Mouse (Mus musculus): ENCODE measurements at regions not wholly inside any gene's neighbourhood (a gene's known extent, or its start where the extent isn't known, plus 50 kb on each side); places are given as distances from the start of the nearest gene placed in this dataset.
A peak's percentile ranks its signal among the peaks of the same experiment; 100 is the strongest.

DNA sequence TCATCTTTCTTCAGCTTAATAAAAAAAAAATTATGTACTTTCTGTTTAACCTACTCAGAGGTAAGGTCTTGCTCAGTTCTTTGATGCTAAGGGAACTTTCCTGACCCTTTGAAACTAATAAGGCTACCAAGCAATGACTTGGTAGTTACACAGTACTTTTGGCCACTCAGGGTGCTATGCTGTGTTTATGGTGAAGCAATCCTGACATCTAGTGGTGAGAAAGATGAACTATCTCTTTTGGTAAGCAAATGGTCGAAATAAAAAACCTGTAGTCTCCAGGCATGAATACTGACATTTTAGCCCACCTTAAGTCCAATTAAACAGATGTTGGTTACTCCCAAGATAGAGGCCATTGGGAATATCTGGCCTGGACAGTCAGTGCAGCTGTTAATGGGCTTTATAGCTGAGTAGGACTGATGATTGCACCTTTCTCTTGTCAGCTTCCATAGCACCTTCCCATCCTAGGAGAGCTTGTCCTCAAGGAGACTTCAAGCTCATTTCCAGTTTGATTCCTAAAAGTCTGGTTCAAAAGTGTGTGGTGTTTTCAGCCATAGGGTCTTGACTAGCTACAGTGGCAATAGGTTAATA, 88.0 kb upstream of the Gm527 start:
- Histone ChIP-seq H3K27me3 (ENCODE audit: insufficient read depth, low read length) (no peaks in the 10 kb centered on the region), H3K4me1 (ENCODE audit: insufficient read depth, low read depth, low read length) (no peaks in the 10 kb centered on the region), H3K9me3 (replicated peaks) (no peaks in the 10 kb centered on the region), H3K4me3 (ENCODE audit: low read depth, low read length) (no peak overlapping the region), H3K36me3 (replicated peaks) (no peaks in the 10 kb centered on the region)
- peak; percentile 55 for TF ChIP-seq CTCF (IDR thresholded peaks at IDR 0.05; ENCODE audit: low read depth, low read length)
- TF ChIP-seq TAL1 (conservative IDR thresholded peaks at IDR 0.05; ENCODE audit: low read depth, low read length), result no peak
- ATAC-seq (ENCODE audit: extremely low read depth, insufficient number of reproducible peaks, low FRiP score, poor library complexity, severe bottlenecking), result peak; percentile 78
- DNase-seq (ENCODE audit: low spot score), result peak; percentile 20

DNA sequence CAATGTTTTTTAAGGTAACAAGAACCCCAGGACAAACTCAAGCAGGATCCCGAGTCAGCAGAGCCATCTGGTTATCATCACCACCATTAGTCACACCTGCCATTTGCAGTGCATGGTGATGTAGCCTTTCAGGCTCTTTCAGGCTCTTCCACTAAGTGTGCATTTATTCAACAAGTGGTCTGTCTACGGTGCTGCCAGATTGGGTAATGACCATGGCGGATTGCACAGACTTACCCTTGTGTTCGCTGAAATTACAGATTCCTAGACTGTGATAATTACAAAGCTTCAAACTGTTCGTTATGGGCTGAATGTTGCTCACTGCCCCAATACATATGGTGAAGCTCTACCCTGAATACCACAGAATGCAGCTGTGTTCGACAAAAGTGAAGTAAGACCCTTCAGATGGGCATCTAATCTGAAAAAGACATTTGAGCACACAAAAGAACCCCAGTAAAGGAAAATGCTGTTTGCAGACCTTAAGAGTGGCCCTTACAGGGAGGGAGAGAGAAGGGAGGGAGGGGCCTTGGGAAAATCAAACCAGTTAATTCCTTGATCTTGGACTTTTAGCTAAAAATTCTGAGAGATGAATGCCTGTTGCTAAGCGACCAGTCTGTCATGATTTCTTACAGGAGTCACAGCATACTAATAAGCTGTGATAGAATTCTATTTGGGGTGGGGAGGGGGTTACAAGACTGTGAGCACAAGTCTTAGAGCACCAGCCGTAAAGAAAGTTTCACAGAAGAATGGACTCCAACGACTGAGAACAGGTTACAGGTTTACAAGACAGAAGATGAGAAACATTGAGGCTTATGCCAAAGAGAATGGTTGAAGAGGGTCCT, 85.2 kb upstream of the Gm527 start:
- TF ChIP-seq GATA2 (IDR thresholded peaks at IDR 0.05; ENCODE audit: borderline replicate concordance, low read depth, low read length) (no peak), POLR2AphosphoS5 (IDR thresholded peaks at IDR 0.05; ENCODE audit: insufficient replicate concordance, low read depth, low read length) (no peak), GATA1 (IDR thresholded peaks at IDR 0.05; ENCODE audit: borderline replicate concordance, low read length) (no peak), CTCF (IDR thresholded peaks at IDR 0.05; ENCODE audit: low read depth, low read length) (no peak), TAL1 (conservative IDR thresholded peaks at IDR 0.05; ENCODE audit: low read depth, low read length) (no peak)
- Histone ChIP-seq H3K27me3 (ENCODE audit: insufficient read depth, low read length) (no peaks in the 10 kb centered on the region), H3K9me3 (replicated peaks) (no peaks in the 10 kb centered on the region), H3K4me3 (ENCODE audit: low read depth, low read length) (no peak overlapping the region), H3K36me3 (replicated peaks) (no peaks in the 10 kb centered on the region), H3K4me1 (ENCODE audit: insufficient read depth, low read depth, low read length) (no peaks in the 10 kb centered on the region)
- no peak for ATAC-seq (ENCODE audit: extremely low read depth, insufficient number of reproducible peaks, low FRiP score, poor library complexity, severe bottlenecking)
- DNase-seq (ENCODE audit: low spot score), result no peak

DNA sequence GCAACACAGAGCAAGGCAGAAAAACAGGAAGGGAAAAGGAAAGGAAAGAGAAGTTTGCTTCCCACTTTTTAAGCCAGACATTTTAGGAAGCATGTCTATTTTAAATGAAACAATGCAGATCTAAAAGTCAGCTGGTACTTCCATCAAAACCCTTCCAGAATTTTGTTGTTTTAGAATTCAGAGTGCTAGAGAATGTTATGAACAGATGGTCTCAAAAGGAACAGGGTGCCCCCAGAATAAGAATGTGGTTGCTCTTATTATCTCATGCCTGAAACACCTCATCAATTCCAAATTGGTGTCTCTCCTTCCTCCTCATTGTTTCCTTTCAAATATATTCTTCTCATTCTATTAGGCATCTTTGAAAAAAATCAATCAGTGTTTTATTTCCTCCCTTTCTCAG, 60.0 kb upstream of the Gm527 start:
- TF ChIP-seq TAL1 (conservative IDR thresholded peaks at IDR 0.05; ENCODE audit: low read depth, low read length) (no peak), GATA1 (IDR thresholded peaks at IDR 0.05; ENCODE audit: borderline replicate concordance, low read length) (no peak), GATA2 (IDR thresholded peaks at IDR 0.05; ENCODE audit: borderline replicate concordance, low read depth, low read length) (no peak), CTCF (IDR thresholded peaks at IDR 0.05; ENCODE audit: low read depth, low read length) (no peak), POLR2AphosphoS5 (IDR thresholded peaks at IDR 0.05; ENCODE audit: insufficient replicate concordance, low read depth, low read length) (no peak)
- Histone ChIP-seq H3K4me3 (ENCODE audit: low read depth, low read length) (no peak overlapping the region), H3K36me3 (replicated peaks) (no peaks in the 10 kb centered on the region), H3K4me1 (ENCODE audit: insufficient read depth, low read depth, low read length) (no peaks in the 10 kb centered on the region), H3K9me3 (replicated peaks) (no peaks in the 10 kb centered on the region), H3K27me3 (ENCODE audit: insufficient read depth, low read length) (no peaks in the 10 kb centered on the region)
- ATAC-seq (ENCODE audit: extremely low read depth, insufficient number of reproducible peaks, low FRiP score, poor library complexity, severe bottlenecking) (no peak), DNase-seq (ENCODE audit: low spot score) (no peak)

Data from G1E (cell line).